Mouse (Mus musculus): Measurements from ENCODE around the gene Col27a1.

The Col27a1 gene

GRCm38 (mm10) chr4:63259066-63259465 is 45.3 kb downstream of the Col27a1 start:
- H3K27me3 ChIP-seq (ENCODE audit: control insufficient read depth, insufficient read depth, low read length, poor library complexity, severe bottlenecking), result no peaks in the 10 kb centered on the region
- no peak for DNase-seq (ENCODE audit: low read depth, low spot score)
- H3K36me3 ChIP-seq (ENCODE audit: control insufficient read depth, insufficient read depth, low read length, poor library complexity, severe bottlenecking), result no peaks in the 10 kb centered on the region

- DNase-seq (ENCODE audit: low read depth, low spot score), result no peak
- Histone ChIP-seq H3K36me3 (ENCODE audit: control insufficient read depth, insufficient read depth, low read length, poor library complexity, severe bottlenecking) (no peaks in the 10 kb centered on the region), H3K27me3 (ENCODE audit: control insufficient read depth, insufficient read depth, low read length, poor library complexity, severe bottlenecking) (no peaks in the 10 kb centered on the region)
Observed at GRCm38 (mm10) chr4:63260506-63260905, 46.7 kb downstream of the Col27a1 start.

DNA sequence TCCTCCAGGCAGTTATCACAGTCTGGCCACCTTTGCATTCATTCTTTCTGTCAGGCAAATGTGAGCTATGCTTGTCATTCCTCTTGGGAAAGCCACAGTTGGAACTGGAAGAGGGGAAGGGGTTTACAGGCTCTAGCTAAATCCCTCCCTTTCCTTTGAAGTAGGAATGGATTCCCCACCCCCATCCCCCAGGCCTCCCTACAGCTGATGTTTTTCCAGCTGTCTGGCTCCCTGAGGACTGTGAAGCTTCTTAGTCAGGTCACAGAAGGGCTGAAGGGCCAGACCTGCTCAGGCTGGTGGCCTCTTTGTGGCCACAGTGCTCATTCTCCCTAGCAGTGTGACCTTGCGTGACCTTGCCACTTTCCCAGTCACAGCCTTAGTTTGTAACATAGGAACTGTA is 49.1 kb downstream of the Col27a1 start:
- H3K36me3 ChIP-seq (ENCODE audit: control insufficient read depth, insufficient read depth, low read length, poor library complexity, severe bottlenecking), result no peaks in the 10 kb centered on the region
- no peak for DNase-seq (ENCODE audit: low read depth, low spot score)

DNA sequence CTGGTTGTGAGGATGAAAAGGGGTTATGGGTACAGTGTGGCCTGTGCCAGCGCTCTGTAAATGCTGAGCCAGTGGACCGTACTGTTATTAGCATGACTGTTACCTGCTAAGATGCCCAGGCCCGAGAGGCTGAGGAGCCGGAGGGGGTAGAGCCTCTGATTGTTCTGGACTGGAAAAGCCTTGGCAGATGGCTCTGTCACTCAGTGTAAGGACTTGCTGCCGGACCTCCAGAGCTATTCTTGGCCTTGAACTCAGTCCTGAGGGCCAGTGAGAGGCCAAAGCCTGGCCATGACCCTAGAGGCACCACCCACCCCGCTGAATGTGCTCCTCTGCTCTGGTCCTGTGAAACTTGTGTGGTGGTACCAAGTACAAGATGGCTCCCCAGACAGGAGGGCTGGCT is 52.5 kb downstream of the Col27a1 start:
- H3K27me3 ChIP-seq (ENCODE audit: control insufficient read depth, insufficient read depth, low read length, poor library complexity, severe bottlenecking), result no peaks in the 10 kb centered on the region
- no peak for DNase-seq (ENCODE audit: low read depth, low spot score)
- no peaks in the 10 kb centered on the region for H3K36me3 ChIP-seq (ENCODE audit: control insufficient read depth, insufficient read depth, low read length, poor library complexity, severe bottlenecking)

More for the DNA sequence above, 49.1 kb downstream of the Col27a1 start:
- H3K27me3 ChIP-seq (ENCODE audit: control insufficient read depth, insufficient read depth, low read length, poor library complexity, severe bottlenecking), result no peaks in the 10 kb centered on the region

DNA sequence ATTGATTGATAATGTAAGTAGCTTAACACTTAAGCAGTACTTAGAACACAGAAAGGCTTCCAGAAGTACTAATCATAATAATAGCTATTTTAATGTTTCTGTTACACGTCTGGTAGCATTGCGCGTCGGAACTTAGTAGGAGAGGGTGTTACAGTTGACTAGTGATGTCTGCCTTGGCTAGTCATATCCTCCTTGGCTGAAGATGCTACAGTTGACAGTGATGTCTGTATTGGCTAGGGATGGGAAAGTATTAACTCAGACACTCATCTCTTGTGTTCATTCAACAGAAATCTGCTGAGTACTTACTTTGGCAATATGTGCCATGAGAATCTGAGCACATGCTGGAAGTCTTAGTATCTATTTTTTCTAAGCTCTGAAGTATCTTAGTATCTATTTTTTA is 53.3 kb downstream of the Col27a1 start:
- DNase-seq (ENCODE audit: low read depth, low spot score), result no peak
- no peaks in the 10 kb centered on the region for H3K27me3 ChIP-seq (ENCODE audit: control insufficient read depth, insufficient read depth, low read length, poor library complexity, severe bottlenecking)
- H3K36me3 ChIP-seq (ENCODE audit: control insufficient read depth, insufficient read depth, low read length, poor library complexity, severe bottlenecking), result no peaks in the 10 kb centered on the region

DNA sequence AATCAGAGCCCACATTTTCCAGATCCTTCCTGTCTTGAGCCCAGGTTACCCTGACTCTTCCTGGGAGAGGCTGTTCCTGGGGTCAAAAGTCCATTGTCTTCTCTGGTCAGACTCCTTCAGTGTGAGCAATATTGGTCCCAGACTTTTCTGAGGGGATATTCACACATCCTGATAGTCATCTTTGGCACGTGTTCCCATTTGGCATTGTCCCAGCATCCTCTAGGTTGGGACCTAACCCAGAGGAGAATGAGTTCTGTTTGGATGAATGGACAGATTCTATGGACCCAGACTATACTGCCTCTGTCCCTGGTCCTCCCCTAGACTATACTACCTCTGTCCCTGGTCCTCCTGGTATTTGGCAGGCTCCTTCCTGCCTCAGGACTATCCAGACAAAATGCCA is 53.8 kb downstream of the Col27a1 start:
- Histone ChIP-seq H3K27me3 (ENCODE audit: control insufficient read depth, insufficient read depth, low read length, poor library complexity, severe bottlenecking) (no peaks in the 10 kb centered on the region), H3K36me3 (ENCODE audit: control insufficient read depth, insufficient read depth, low read length, poor library complexity, severe bottlenecking) (no peaks in the 10 kb centered on the region)
- DNase-seq (ENCODE audit: low read depth, low spot score), result no peak

DNA sequence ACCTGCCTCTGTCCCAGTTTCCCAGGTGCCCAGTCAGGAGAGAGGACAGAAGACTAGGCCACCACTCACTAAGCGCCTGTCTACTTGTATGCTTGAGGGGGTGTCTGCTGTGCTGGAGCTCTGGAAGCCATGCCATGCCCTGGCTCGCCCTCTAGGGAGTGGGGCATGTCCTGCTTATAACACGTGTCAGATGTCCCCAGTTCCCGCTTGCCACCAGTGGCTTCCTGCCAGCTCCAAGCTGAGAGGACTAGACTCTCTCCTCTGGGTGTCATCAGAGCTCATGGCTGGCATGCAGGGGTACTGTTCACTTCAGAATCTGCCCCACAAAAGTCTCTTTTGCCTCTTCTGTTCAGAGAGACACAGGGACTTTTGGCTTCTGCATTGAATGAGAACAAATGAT is 55.0 kb downstream of the Col27a1 start:
- no peaks in the 10 kb centered on the region for H3K27me3 ChIP-seq (ENCODE audit: control insufficient read depth, insufficient read depth, low read length, poor library complexity, severe bottlenecking)
- no peak for DNase-seq (ENCODE audit: low read depth, low spot score)

DNA sequence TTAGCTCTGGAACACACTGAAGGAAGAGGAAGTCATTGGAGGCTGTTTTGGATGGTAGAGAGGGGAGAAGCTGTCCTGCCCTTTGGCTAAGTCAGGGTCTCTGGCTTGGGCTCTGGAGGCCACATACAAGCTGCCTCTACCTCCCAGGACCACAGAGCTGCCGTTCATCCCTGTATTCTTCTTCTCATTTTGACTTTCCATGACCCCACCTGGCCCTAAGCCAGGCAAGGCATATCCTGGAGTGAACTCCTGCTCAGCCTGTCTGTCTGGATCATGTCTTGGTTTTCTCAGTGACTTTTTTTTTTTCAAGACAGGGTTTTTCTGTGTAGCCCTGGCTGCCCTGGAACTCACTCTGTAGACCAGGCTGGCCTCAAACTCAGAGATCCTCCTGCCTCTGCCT is 60.7 kb downstream of the Col27a1 start:
- no peak for DNase-seq (ENCODE audit: low read depth, low spot score)
- Histone ChIP-seq H3K36me3 (ENCODE audit: control insufficient read depth, insufficient read depth, low read length, poor library complexity, severe bottlenecking) (no peaks in the 10 kb centered on the region), H3K27me3 (ENCODE audit: control insufficient read depth, insufficient read depth, low read length, poor library complexity, severe bottlenecking) (no peaks in the 10 kb centered on the region)

More for the DNA sequence above, 55.0 kb downstream of the Col27a1 start:
- no peaks in the 10 kb centered on the region for H3K36me3 ChIP-seq (ENCODE audit: control insufficient read depth, insufficient read depth, low read length, poor library complexity, severe bottlenecking)

- no peak for DNase-seq (ENCODE audit: low read depth, low spot score)
- no peaks in the 10 kb centered on the region for H3K27me3 ChIP-seq (ENCODE audit: control insufficient read depth, insufficient read depth, low read length, poor library complexity, severe bottlenecking)
- no peaks in the 10 kb centered on the region for H3K36me3 ChIP-seq (ENCODE audit: control insufficient read depth, insufficient read depth, low read length, poor library complexity, severe bottlenecking)
Observed at GRCm38 (mm10) chr4:63275251-63275650, 61.4 kb downstream of the Col27a1 start.

DNA sequence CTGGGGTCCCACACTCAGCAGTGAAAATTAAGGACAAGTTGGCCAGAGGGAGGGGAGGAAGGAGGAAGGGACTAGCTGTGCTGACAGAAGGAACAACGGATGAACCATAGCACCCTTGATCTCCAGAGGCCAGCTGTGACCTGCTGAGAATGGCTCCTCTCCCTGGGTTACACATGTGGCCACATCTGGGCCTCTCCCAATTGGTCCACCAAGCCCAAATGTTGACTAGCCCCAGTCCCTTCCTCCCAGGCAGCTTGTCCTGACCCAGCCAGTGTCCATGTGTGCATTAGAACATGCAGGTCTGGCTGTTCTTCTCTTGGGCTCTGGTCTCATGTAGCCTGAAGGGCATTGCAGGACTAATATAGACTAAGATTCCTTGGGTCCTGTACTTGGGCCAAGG is 62.8 kb downstream of the Col27a1 start:
- Histone ChIP-seq H3K27me3 (ENCODE audit: control insufficient read depth, insufficient read depth, low read length, poor library complexity, severe bottlenecking) (no peaks in the 10 kb centered on the region), H3K36me3 (ENCODE audit: control insufficient read depth, insufficient read depth, low read length, poor library complexity, severe bottlenecking) (no peaks in the 10 kb centered on the region)
- no peak for DNase-seq (ENCODE audit: low read depth, low spot score)

- no peaks in the 10 kb centered on the region for H3K27me3 ChIP-seq (ENCODE audit: control insufficient read depth, insufficient read depth, low read length, poor library complexity, severe bottlenecking)
- DNase-seq (ENCODE audit: low read depth, low spot score), result no peak
- H3K36me3 ChIP-seq (ENCODE audit: control insufficient read depth, insufficient read depth, low read length, poor library complexity, severe bottlenecking), result no peaks in the 10 kb centered on the region
Observed at GRCm38 (mm10) chr4:63278821-63279220, 65.0 kb downstream of the Col27a1 start.

GRCm38 (mm10) chr4:63281694-63282093 is 67.9 kb downstream of the Col27a1 start:
- H3K36me3 ChIP-seq (ENCODE audit: control insufficient read depth, insufficient read depth, low read length, poor library complexity, severe bottlenecking), result no peaks in the 10 kb centered on the region
- no peak for DNase-seq (ENCODE audit: low read depth, low spot score)

DNA sequence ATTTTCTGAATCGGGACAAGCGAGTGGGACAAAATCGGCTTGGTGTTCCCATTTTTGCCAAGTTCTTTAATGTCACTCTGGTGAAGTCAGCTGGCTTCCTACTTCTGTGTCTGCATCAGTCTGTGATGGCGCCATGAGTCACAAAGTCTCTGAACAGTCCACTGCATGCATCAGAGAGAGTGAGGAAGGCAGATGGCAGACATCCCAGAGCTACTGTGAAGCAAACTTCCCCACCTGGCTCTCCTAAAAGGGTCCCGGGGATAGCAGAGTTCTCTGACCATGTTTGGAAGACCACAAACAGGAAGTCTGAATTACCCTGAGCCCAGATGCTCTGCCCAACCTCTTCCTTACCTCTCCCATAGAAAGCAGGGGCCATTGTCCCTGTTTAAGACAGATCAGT is 69.5 kb downstream of the Col27a1 start:
- H3K27me3 ChIP-seq (ENCODE audit: control insufficient read depth, insufficient read depth, low read length, poor library complexity, severe bottlenecking), result no peaks in the 10 kb centered on the region
- no peaks in the 10 kb centered on the region for H3K36me3 ChIP-seq (ENCODE audit: control insufficient read depth, insufficient read depth, low read length, poor library complexity, severe bottlenecking)
- DNase-seq (ENCODE audit: low read depth, low spot score), result no peak

More at GRCm38 (mm10) chr4:63281694-63282093, 67.9 kb downstream of the Col27a1 start:
- no peaks in the 10 kb centered on the region for H3K27me3 ChIP-seq (ENCODE audit: control insufficient read depth, insufficient read depth, low read length, poor library complexity, severe bottlenecking)

- no peaks in the 10 kb centered on the region for H3K36me3 ChIP-seq (ENCODE audit: control insufficient read depth, insufficient read depth, low read length, poor library complexity, severe bottlenecking)
- H3K27me3 ChIP-seq (ENCODE audit: control insufficient read depth, insufficient read depth, low read length, poor library complexity, severe bottlenecking), result no peaks in the 10 kb centered on the region
- DNase-seq (ENCODE audit: low read depth, low spot score), result no peak
Observed at GRCm38 (mm10) chr4:63286034-63286433, 72.2 kb downstream of the Col27a1 start.

GRCm38 (mm10) chr4:63288497-63288896 is 74.7 kb downstream of the Col27a1 start:
- DNase-seq (ENCODE audit: low read depth, low spot score), result no peak
- no peaks in the 10 kb centered on the region for H3K36me3 ChIP-seq (ENCODE audit: control insufficient read depth, insufficient read depth, low read length, poor library complexity, severe bottlenecking)
- no peaks in the 10 kb centered on the region for H3K27me3 ChIP-seq (ENCODE audit: control insufficient read depth, insufficient read depth, low read length, poor library complexity, severe bottlenecking)

- Histone ChIP-seq H3K27me3 (ENCODE audit: control insufficient read depth, insufficient read depth, low read length, poor library complexity, severe bottlenecking) (no peaks in the 10 kb centered on the region), H3K36me3 (ENCODE audit: control insufficient read depth, insufficient read depth, low read length, poor library complexity, severe bottlenecking) (no peaks in the 10 kb centered on the region)
- DNase-seq (ENCODE audit: low read depth, low spot score), result no peak
Observed at GRCm38 (mm10) chr4:63290081-63290480, 76.3 kb downstream of the Col27a1 start.
